Mouse (Mus musculus) hindbrain, embryonic 15.5 days (tissue): ENCODE data around the gene Krt14. TPM values are rescaled to one million over a fixed set of nuclear protein-coding genes. Genes with fewer than 3 reads are reported as not detected.

Source experiments
- ATAC-seq: fragments of 200-750 bp; cut with Nextera tagmentation; 2 replicates; pipeline ENCODE4 v1.8.0; 2017; ENCODE audit warnings: low read depth, moderate number of reproducible peaks, moderate TSS enrichment; ENCODE audit not compliant: low FRiP score
- H3K27ac ChIP-seq: fragments of 300-500 bp; sonication (generic); replicated peaks from 2 replicates; pipeline ENCODE4 v1.5.1; 2015; ENCODE audit warnings: mild to moderate bottlenecking, inconsistent platforms
- H3K27me3 ChIP-seq: fragments of 300-500 bp; sonication (generic); 2 replicates; pipeline ENCODE4 v1.6.1; 2015; ENCODE audit warnings: control low read depth, inconsistent platforms
- H3K36me3 ChIP-seq: fragments of 300-500 bp; sonication (generic); 2 replicates; pipeline ENCODE4 v1.6.1; 2015; ENCODE audit warnings: control low read depth, inconsistent platforms
- H3K4me1 ChIP-seq: fragments of 300-500 bp; sonication (generic); replicated peaks from 2 replicates; pipeline ENCODE4 v1.6.1; 2015; ENCODE audit warnings: control low read depth, inconsistent platforms
- H3K4me2 ChIP-seq: fragments of 300-500 bp; sonication (generic); 2 replicates; pipeline ENCODE4 v1.6.1; 2015; ENCODE audit warnings: moderate library complexity, mild to moderate bottlenecking, inconsistent platforms
- H3K4me3 ChIP-seq: fragments of 300-500 bp; sonication (generic); 2 replicates; pipeline ENCODE4 v1.5.1; 2015; ENCODE audit warnings: mild to moderate bottlenecking, inconsistent platforms
- H3K9ac ChIP-seq: fragments of 300-500 bp; sonication (generic); 2 replicates; pipeline ENCODE4 v1.6.1; 2015; ENCODE audit warnings: inconsistent platforms
- H3K9me3 ChIP-seq: fragments of 300-500 bp; sonication (generic); 2 replicates; pipeline ENCODE4 v1.6.1; 2016; ENCODE audit warnings: control low read depth, inconsistent platforms
- WGBS: fragments of 180-500 bp; shearing (Covaris S2); methylation state at CpG from one replicate; pipeline ENCODE4 v1.1.7; 2015; 5-methylcytosine and 5-hydroxymethylcytosine counted together
- polyA plus RNA-seq: library from polyadenylated mRNA; unstranded; fragments of >200 nt; fragmentation: Nextera tagmentation; extraction: Ambion mirVana; gene quantifications from 2 replicates; pipeline ENCODE4 v1.2.1, GENCODE M21; 2015

The Krt14 gene
- polyA plus RNA-seq, 1 experiment from 2014 or later = 0.40 TPM

GRCm38 (mm10) chr11:100198666-100199065 lies 8.7 kb downstream of the Krt14 start:
- Histone ChIP-seq H3K36me3 (no peaks in the 10 kb centered on the region), H3K27ac (no peak overlapping the region), H3K4me3 (no peak overlapping the region), H3K27me3 (no peaks in the 10 kb centered on the region), H3K4me1 (no peaks in the 10 kb centered on the region), H3K9ac (no peak overlapping the region), H3K9me3 (no peaks in the 10 kb centered on the region), H3K4me2 (no peak overlapping the region)
- 76% methylated on average over 4 of the region's 4 CpGs for WGBS
- ATAC-seq = no peak

GRCm38 (mm10) chr11:100192992-100193391 lies 14.4 kb downstream of the Krt14 start, which contains the start of gene Krt9:
Gene Krt9 (minus strand): TSS chr11:100193246.
- ATAC-seq = no peak
- 61% methylated on average over 9 of the region's 9 CpGs for WGBS
- H3K4me2 ChIP-seq = no peak within 1 kb of the TSS
- no peaks in the 10 kb centered on the region for H3K36me3 ChIP-seq
- H3K4me1 ChIP-seq = no peaks in the 10 kb centered on the region
- no peaks in the 10 kb centered on the region for H3K27me3 ChIP-seq
- no peak within 1 kb of the TSS for H3K4me3 ChIP-seq
- no peaks in the 10 kb centered on the region for H3K9me3 ChIP-seq
- no peak within 1 kb of the TSS for H3K27ac ChIP-seq
- no peak within 1 kb of the TSS for H3K9ac ChIP-seq

GRCm38 (mm10) chr11:100191820-100192219 lies 15.5 kb downstream of the Krt14 start:
- no peak for ATAC-seq
- H3K9me3 ChIP-seq = no peaks in the 10 kb centered on the region
- H3K4me3 ChIP-seq = no peak overlapping the region
- H3K4me2 ChIP-seq = no peak overlapping the region
- H3K4me1 ChIP-seq = no peaks in the 10 kb centered on the region
- H3K9ac ChIP-seq = no peak overlapping the region
- 95% methylated on average over 3 of the region's 3 CpGs for WGBS
- no peak overlapping the region for H3K27ac ChIP-seq
- H3K27me3 ChIP-seq = no peaks in the 10 kb centered on the region
- H3K36me3 ChIP-seq = no peaks in the 10 kb centered on the region

GRCm38 (mm10) chr11:100186736-100187135 lies 20.6 kb downstream of the Krt14 start:
- Histone ChIP-seq H3K9me3 (no peaks in the 10 kb centered on the region), H3K4me2 (no peak overlapping the region), H3K4me3 (no peak overlapping the region), H3K27me3 (no peaks in the 10 kb centered on the region), H3K9ac (no peak overlapping the region), H3K36me3 (no peaks in the 10 kb centered on the region), H3K4me1 (no peaks in the 10 kb centered on the region), H3K27ac (no peak overlapping the region)
- ATAC-seq = no peak
- 80% methylated on average over 8 of the region's 8 CpGs for WGBS

GRCm38 (mm10) chr11:100181725-100182124 lies 25.6 kb downstream of the Krt14 start:
- no peaks in the 10 kb centered on the region for H3K36me3 ChIP-seq
- no peaks in the 10 kb centered on the region for H3K9me3 ChIP-seq
- no peak overlapping the region for H3K4me3 ChIP-seq
- WGBS = 80% methylated on average over 7 of the region's 7 CpGs
- no peaks in the 10 kb centered on the region for H3K4me1 ChIP-seq
- H3K4me2 ChIP-seq = no peak overlapping the region
- no peak for ATAC-seq
- no peak overlapping the region for H3K27ac ChIP-seq
- no peaks in the 10 kb centered on the region for H3K27me3 ChIP-seq
- no peak overlapping the region for H3K9ac ChIP-seq

- Histone ChIP-seq H3K4me1 (no peaks in the 10 kb centered on the region), H3K27ac (no peak overlapping the region), H3K4me3 (no peak overlapping the region), H3K4me2 (no peak overlapping the region), H3K36me3 (no peaks in the 10 kb centered on the region), H3K9me3 (no peaks in the 10 kb centered on the region), H3K9ac (no peak overlapping the region), H3K27me3 (no peaks in the 10 kb centered on the region)
- 83% methylated on average over 3 of the region's 3 CpGs for WGBS
- no peak for ATAC-seq
These were observed 28.1 kb downstream of the Krt14 start for GRCm38 (mm10) chr11:100179260-100179659.

GRCm38 (mm10) chr11:100178307-100178706 lies 29.0 kb downstream of the Krt14 start:
- H3K4me1 ChIP-seq = no peaks in the 10 kb centered on the region
- no peak overlapping the region for H3K4me2 ChIP-seq
- no peak overlapping the region for H3K27ac ChIP-seq
- H3K27me3 ChIP-seq = no peaks in the 10 kb centered on the region
- H3K36me3 ChIP-seq = no peaks in the 10 kb centered on the region
- no peak overlapping the region for H3K4me3 ChIP-seq
- H3K9me3 ChIP-seq = no peaks in the 10 kb centered on the region
- no peak for ATAC-seq
- H3K9ac ChIP-seq = no peak overlapping the region
- whole genome bisulfite sequencing = 64% methylated on average over 5 of the region's 5 CpGs

GRCm38 (mm10) chr11:100176791-100177190 lies 30.6 kb downstream of the Krt14 start:
- H3K36me3 ChIP-seq = no peaks in the 10 kb centered on the region
- no peak for ATAC-seq
- no peak overlapping the region for H3K27ac ChIP-seq
- no peak overlapping the region for H3K9ac ChIP-seq
- H3K4me3 ChIP-seq = no peak overlapping the region
- H3K27me3 ChIP-seq = no peaks in the 10 kb centered on the region
- 81% methylated on average over 9 of the region's 9 CpGs for WGBS
- no peak overlapping the region for H3K4me2 ChIP-seq
- H3K9me3 ChIP-seq = no peaks in the 10 kb centered on the region
- H3K4me1 ChIP-seq = no peaks in the 10 kb centered on the region

GRCm38 (mm10) chr11:100168765-100169762 lies 38.3 kb downstream of the Krt14 start:
- Histone ChIP-seq H3K27ac (no peak overlapping the region), H3K4me2 (no peak overlapping the region), H3K27me3 (no peaks in the 10 kb centered on the region), H3K9ac (no peak overlapping the region), H3K4me3 (no peak overlapping the region), H3K4me1 (no peaks in the 10 kb centered on the region), H3K36me3 (no peaks in the 10 kb centered on the region), H3K9me3 (no peaks in the 10 kb centered on the region)
- no peak for ATAC-seq
- 34% methylated on average over 14 of the region's 14 CpGs for WGBS

- H3K9me3 ChIP-seq = no peaks in the 10 kb centered on the region
- H3K27ac ChIP-seq = no peak overlapping the region
- H3K27me3 ChIP-seq = no peaks in the 10 kb centered on the region
- no peaks in the 10 kb centered on the region for H3K36me3 ChIP-seq
- H3K4me1 ChIP-seq = no peaks in the 10 kb centered on the region
- H3K9ac ChIP-seq = no peak overlapping the region
- no peak overlapping the region for H3K4me3 ChIP-seq
- no peak for ATAC-seq
- H3K4me2 ChIP-seq = no peak overlapping the region
- 84% methylated on average over 8 of the region's 8 CpGs for WGBS
These were observed 39.3 kb downstream of the Krt14 start for GRCm38 (mm10) chr11:100168071-100168470.

GRCm38 (mm10) chr11:100164392-100164791 lies 43.0 kb downstream of the Krt14 start:
- Histone ChIP-seq H3K9me3 (no peaks in the 10 kb centered on the region), H3K4me3 (no peak overlapping the region), H3K36me3 (no peaks in the 10 kb centered on the region), H3K4me2 (no peak overlapping the region), H3K27ac (no peak overlapping the region), H3K4me1 (no peaks in the 10 kb centered on the region), H3K9ac (no peak overlapping the region), H3K27me3 (no peaks in the 10 kb centered on the region)
- WGBS = 69% methylated on average over 7 of the region's 7 CpGs
- ATAC-seq = no peak

GRCm38 (mm10) chr11:100157908-100158477 lies 49.4 kb downstream of the Krt14 start:
- Histone ChIP-seq H3K36me3 (no peaks in the 10 kb centered on the region), H3K9ac (no peak overlapping the region), H3K4me1 (no peaks in the 10 kb centered on the region), H3K27me3 (no peaks in the 10 kb centered on the region), H3K4me2 (no peak overlapping the region), H3K27ac (no peak overlapping the region), H3K4me3 (no peak overlapping the region), H3K9me3 (no peaks in the 10 kb centered on the region)
- ATAC-seq = no peak
- WGBS = 72% methylated on average over 6 of the region's 6 CpGs
